17 mouse cellular contexts compared by ENCODE assay signal in the genomic region with DNA sequence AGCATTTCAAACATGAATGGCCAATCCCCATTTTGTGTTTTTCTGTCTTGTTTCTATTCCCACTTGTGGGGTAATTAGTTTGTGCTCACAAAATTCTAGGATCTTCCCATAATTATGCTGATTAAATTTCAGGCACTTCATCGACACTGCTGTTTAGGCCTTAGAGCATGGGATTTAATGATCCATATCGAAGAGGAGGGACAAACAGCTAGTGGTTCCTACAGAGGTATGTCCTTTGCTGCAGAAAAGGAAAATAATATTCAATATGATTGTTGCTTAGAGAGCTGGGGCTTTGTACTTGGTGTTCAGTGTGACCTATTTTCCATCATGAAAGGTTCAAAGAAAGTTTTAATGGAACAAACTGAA.
"Had no signal": no experiment of that assay in that cellular context is flagged by ENCODE, and none has a peak within 500 bp of the region (broad histone marks: within the 10 kb centered on the region; RNA-seq: fewer than 3 reads in every experiment).

No protein-coding gene starts in this region.

- H3K9me3 ChIP-seq: limb, embryonic 12.5 days; limb, embryonic 15.5 days; midbrain, embryonic 12.5 days; midbrain, embryonic 15.5 days; stomach, embryonic 15.5 days had no signal

- H3K4me2 ChIP-seq: limb, embryonic 12.5 days; limb, embryonic 15.5 days; liver, embryonic 11.5 days; lung, embryonic 14.5 days; midbrain, embryonic 12.5 days; midbrain, embryonic 15.5 days; stomach, embryonic 15.5 days had no signal

- ATAC-seq: liver, postnatal 0 days; lung, postnatal 0 days had no signal

- H3K4me1 ChIP-seq: limb, embryonic 12.5 days; limb, embryonic 15.5 days; midbrain, embryonic 12.5 days; midbrain, embryonic 15.5 days; stomach, embryonic 15.5 days had no signal

- H3K4me3 ChIP-seq: limb, embryonic 12.5 days; limb, embryonic 15.5 days; midbrain, embryonic 12.5 days; midbrain, embryonic 15.5 days; stomach, embryonic 15.5 days had no signal

- DNase-seq: kidney, adult 9 months; kidney, postnatal 14 days; liver, postnatal 0 days; retina, postnatal 1 day; right cerebral cortex, postnatal 25 days; spleen, adult 18-20 months; thymus, postnatal 25 days had no signal

- H3K9ac ChIP-seq: limb, embryonic 12.5 days; limb, embryonic 15.5 days; liver, embryonic 14.5 days; liver, postnatal 0 days; lung, embryonic 14.5 days; midbrain, embryonic 12.5 days; midbrain, embryonic 15.5 days; stomach, embryonic 15.5 days had no signal

- H3K27ac ChIP-seq: limb, embryonic 12.5 days; limb, embryonic 15.5 days; liver, embryonic 14.5 days; macrophage; midbrain, embryonic 12.5 days; midbrain, embryonic 15.5 days; stomach, embryonic 15.5 days had no signal

- H3K36me3 ChIP-seq: limb, embryonic 12.5 days; limb, embryonic 15.5 days; midbrain, embryonic 12.5 days; midbrain, embryonic 15.5 days; stomach, embryonic 15.5 days had no signal

- H3K27me3 ChIP-seq: limb, embryonic 12.5 days; limb, embryonic 15.5 days; midbrain, embryonic 12.5 days; midbrain, embryonic 15.5 days; stomach, embryonic 15.5 days had no signal
